Mouse (Mus musculus) urinary bladder, postnatal 36 days (tissue): ENCODE measurements around the gene Ide.

Experiments
- DNase-seq, 2 experiments: peaks; one replicate each; pipeline ENCODE4 v3.0.0; 2022; ENCODE audit warnings: low spot score in 2 of 2, mixed read lengths in 1 of 2

The Ide gene

GRCm38 (mm10) chr19:37337752-37338151, at the start of gene Ide:
Gene Ide, minus strand, starts transcription at chr19:37337852.
- DNase-seq: no peak

- DNase-seq: no peak
Observed at GRCm38 (mm10) chr19:37386126-37386525, 48.5 kb upstream of the Ide start.

GRCm38 (mm10) chr19:37378816-37379215, 41.2 kb upstream of the Ide start:
- no peak for DNase-seq

GRCm38 (mm10) chr19:37377404-37377990, 39.8 kb upstream of the Ide start:
- DNase-seq: no peak

- DNase-seq: no peak
Observed at GRCm38 (mm10) chr19:37376841-37377240, 39.2 kb upstream of the Ide start.

- DNase-seq: peak; percentile 94 to 95
Observed at GRCm38 (mm10) chr19:37375755-37376615, 38.3 kb upstream of the Ide start, which contains the start of gene Kif11. Gene Kif11, plus strand, starts transcription at chr19:37376403.

- no peak for DNase-seq
Observed at GRCm38 (mm10) chr19:37374941-37375754, 37.5 kb upstream of the Ide start.

GRCm38 (mm10) chr19:37370356-37370755, 32.7 kb upstream of the Ide start:
- no peak for DNase-seq

- no peak for DNase-seq
Observed at GRCm38 (mm10) chr19:37369921-37370320, 32.3 kb upstream of the Ide start.

GRCm38 (mm10) chr19:37368990-37369389, 31.3 kb upstream of the Ide start:
- DNase-seq: no peak

GRCm38 (mm10) chr19:37363128-37363939, 25.7 kb upstream of the Ide start:
- no peak for DNase-seq

GRCm38 (mm10) chr19:37362545-37362944, 24.9 kb upstream of the Ide start:
- DNase-seq: no peak

GRCm38 (mm10) chr19:37360044-37360443, 22.4 kb upstream of the Ide start:
- DNase-seq: no peak

- peak; percentile 44 to 63 for DNase-seq
Observed at GRCm38 (mm10) chr19:37353331-37353730, 15.7 kb upstream of the Ide start.

GRCm38 (mm10) chr19:37352756-37353155, 15.1 kb upstream of the Ide start:
- DNase-seq: no peak

GRCm38 (mm10) chr19:37348952-37349351, 11.3 kb upstream of the Ide start:
- DNase-seq: no peak

GRCm38 (mm10) chr19:37348331-37348730, 10.7 kb upstream of the Ide start:
- no peak for DNase-seq

- no peak for DNase-seq
Observed at GRCm38 (mm10) chr19:37346258-37346657, 8.6 kb upstream of the Ide start.

GRCm38 (mm10) chr19:37343899-37344298, 6.2 kb upstream of the Ide start:
- DNase-seq: no peak

- DNase-seq: no peak
Observed at GRCm38 (mm10) chr19:37340931-37341330, 3.3 kb upstream of the Ide start.

GRCm38 (mm10) chr19:37340495-37340894, 2.8 kb upstream of the Ide start:
- DNase-seq: no peak
